Mouse (Mus musculus): ENCODE measurements around the gene Zfp597. TPM values are rescaled to one million over a fixed set of nuclear protein-coding genes. Genes with fewer than 3 reads are reported as not detected.
"Not testable (repeated sequence)": the region's sequence is repeated elsewhere in the genome, so short reads cannot be mapped to it uniquely, and the experiment has no call there.

The Zfp597 gene
- polyA plus RNA-seq, 1 experiment = 11.4 TPM

- TF ChIP-seq CTCF (IDR thresholded peaks at IDR 0.05; ENCODE audit: extremely low read depth, insufficient read depth, low read length) (no peak), POLR2A (IDR thresholded peaks at IDR 0.05; ENCODE audit: extremely low read depth, insufficient read depth, low read length) (peak; percentile 78)
- peaks cover 4% of the 10 kb centered on the region for H3K4me1 ChIP-seq (ENCODE audit: control insufficient read depth, insufficient read depth, low read length)
- H3K4me3 ChIP-seq (ENCODE audit: insufficient read depth, low read length) = peak within 1 kb of the TSS; percentile 79
- 0 out of 2 replicates have a peak within 1 kb of the TSS, but pooled peaks have one; percentile 0 for H3K27ac ChIP-seq (ENCODE audit: insufficient read depth, low read length)
Measured at GRCm38 (mm10) chr16:3846711-3847518, 37.4 kb downstream of the Zfp597 start, which contains the start of gene Zfp174. Gene Zfp174 (plus strand): TSS chr16:3847268.

- TF ChIP-seq CTCF (IDR thresholded peaks at IDR 0.05; ENCODE audit: extremely low read depth, insufficient read depth, low read length) = no peak
- no peak for TF ChIP-seq POLR2A (IDR thresholded peaks at IDR 0.05; ENCODE audit: extremely low read depth, insufficient read depth, low read length)
- H3K4me3 ChIP-seq (ENCODE audit: insufficient read depth, low read length) = no peak overlapping the region
- no peak overlapping the region for H3K27ac ChIP-seq (ENCODE audit: insufficient read depth, low read length)
- H3K4me1 ChIP-seq (ENCODE audit: control insufficient read depth, insufficient read depth, low read length) = peaks cover under 1% of the 10 kb centered on the region; the same call in 1 of the 2 replicates
Measured at GRCm38 (mm10) chr16:3843796-3844195, 40.6 kb downstream of the Zfp597 start.

- Histone ChIP-seq H3K4me3 (ENCODE audit: insufficient read depth, low read length) (no peak overlapping the region), H3K27ac (ENCODE audit: insufficient read depth, low read length) (no peak overlapping the region), H3K4me1 (ENCODE audit: control insufficient read depth, insufficient read depth, low read length) (no peaks in the 10 kb centered on the region; the same call in 1 of the 2 replicates)
- TF ChIP-seq CTCF (IDR thresholded peaks at IDR 0.05; ENCODE audit: extremely low read depth, insufficient read depth, low read length) (no peak), POLR2A (IDR thresholded peaks at IDR 0.05; ENCODE audit: extremely low read depth, insufficient read depth, low read length) (no peak)
Measured at GRCm38 (mm10) chr16:3842989-3843388, 41.4 kb downstream of the Zfp597 start.

GRCm38 (mm10) chr16:3839157-3839885 is 45.0 kb downstream of the Zfp597 start:
- Histone ChIP-seq H3K27ac (ENCODE audit: insufficient read depth, low read length) (no peak overlapping the region), H3K4me3 (ENCODE audit: insufficient read depth, low read length) (no peak overlapping the region), H3K4me1 (ENCODE audit: control insufficient read depth, insufficient read depth, low read length) (no peaks in the 10 kb centered on the region)
- TF ChIP-seq POLR2A (IDR thresholded peaks at IDR 0.05; ENCODE audit: extremely low read depth, insufficient read depth, low read length) (no peak), CTCF (IDR thresholded peaks at IDR 0.05; ENCODE audit: extremely low read depth, insufficient read depth, low read length) (peak; percentile 54)

GRCm38 (mm10) chr16:3835461-3835860 is 48.9 kb downstream of the Zfp597 start:
- Histone ChIP-seq H3K4me3 (ENCODE audit: insufficient read depth, low read length) (no peak overlapping the region), H3K4me1 (ENCODE audit: control insufficient read depth, insufficient read depth, low read length) (no peaks in the 10 kb centered on the region), H3K27ac (ENCODE audit: insufficient read depth, low read length) (no peak overlapping the region)
- TF ChIP-seq CTCF (IDR thresholded peaks at IDR 0.05; ENCODE audit: extremely low read depth, insufficient read depth, low read length) (no peak), POLR2A (IDR thresholded peaks at IDR 0.05; ENCODE audit: extremely low read depth, insufficient read depth, low read length) (no peak)

GRCm38 (mm10) chr16:3830588-3831109 is 53.7 kb downstream of the Zfp597 start, which contains the start of gene Olfr15:
Gene Olfr15 (plus strand): TSS chr16:3830878.
- Histone ChIP-seq H3K27ac (ENCODE audit: insufficient read depth, low read length) (no peak within 1 kb of the TSS), H3K4me1 (ENCODE audit: control insufficient read depth, insufficient read depth, low read length) (no peaks in the 10 kb centered on the region), H3K4me3 (ENCODE audit: insufficient read depth, low read length) (no peak within 1 kb of the TSS)
- no peak for TF ChIP-seq CTCF (IDR thresholded peaks at IDR 0.05; ENCODE audit: extremely low read depth, insufficient read depth, low read length)
- TF ChIP-seq POLR2A (IDR thresholded peaks at IDR 0.05; ENCODE audit: extremely low read depth, insufficient read depth, low read length) = no peak

- Histone ChIP-seq H3K4me3 (ENCODE audit: insufficient read depth, low read length) (no peak overlapping the region), H3K4me1 (ENCODE audit: control insufficient read depth, insufficient read depth, low read length) (no peaks in the 10 kb centered on the region), H3K27ac (ENCODE audit: insufficient read depth, low read length) (no peak overlapping the region)
- TF ChIP-seq POLR2A (IDR thresholded peaks at IDR 0.05; ENCODE audit: extremely low read depth, insufficient read depth, low read length) (no peak), CTCF (IDR thresholded peaks at IDR 0.05; ENCODE audit: extremely low read depth, insufficient read depth, low read length) (no peak)
Measured at GRCm38 (mm10) chr16:3829727-3830126, 54.6 kb downstream of the Zfp597 start.

GRCm38 (mm10) chr16:3828021-3828420 is 56.3 kb downstream of the Zfp597 start:
- no peak for TF ChIP-seq POLR2A (IDR thresholded peaks at IDR 0.05; ENCODE audit: extremely low read depth, insufficient read depth, low read length)
- no peak for TF ChIP-seq CTCF (IDR thresholded peaks at IDR 0.05; ENCODE audit: extremely low read depth, insufficient read depth, low read length)
- H3K4me3 ChIP-seq (ENCODE audit: insufficient read depth, low read length) = no peak overlapping the region
- H3K27ac ChIP-seq (ENCODE audit: insufficient read depth, low read length) = no peak overlapping the region
- no peaks in the 10 kb centered on the region for H3K4me1 ChIP-seq (ENCODE audit: control insufficient read depth, insufficient read depth, low read length)

- Histone ChIP-seq H3K27ac (ENCODE audit: insufficient read depth, low read length) (no peak overlapping the region), H3K4me3 (ENCODE audit: insufficient read depth, low read length) (no peak overlapping the region), H3K4me1 (ENCODE audit: control insufficient read depth, insufficient read depth, low read length) (no peaks in the 10 kb centered on the region)
- no peak for TF ChIP-seq POLR2A (IDR thresholded peaks at IDR 0.05; ENCODE audit: extremely low read depth, insufficient read depth, low read length)
- TF ChIP-seq CTCF (IDR thresholded peaks at IDR 0.05; ENCODE audit: extremely low read depth, insufficient read depth, low read length) = no peak
Measured at GRCm38 (mm10) chr16:3820202-3820601, 64.2 kb downstream of the Zfp597 start.

GRCm38 (mm10) chr16:3814667-3815066 is 69.7 kb downstream of the Zfp597 start:
- H3K4me1 ChIP-seq (ENCODE audit: control insufficient read depth, insufficient read depth, low read length); H3K27ac ChIP-seq (ENCODE audit: insufficient read depth, low read length); H3K4me3 ChIP-seq (ENCODE audit: insufficient read depth, low read length): not testable (repeated sequence)

All from cortical plate, adult 2 months (tissue).